Mouse (Mus musculus) G1E (cell line): ENCODE results near the gene Mcm9.

Source experiments
- CTCF ChIP-seq: IDR thresholded peaks from 2 replicates; pipeline ENCODE4 v1.5.1; 2012; ENCODE audit warnings: low read depth, low read length, inconsistent platforms, mixed read lengths
- GATA1 ChIP-seq: IDR thresholded peaks from 2 replicates; pipeline ENCODE4 v1.6.1; 2012; ENCODE audit warnings: borderline replicate concordance, low read length, inconsistent platforms, mixed read lengths
- GATA2 ChIP-seq: IDR thresholded peaks from 2 replicates; pipeline ENCODE4 v1.6.1; 2012; ENCODE audit warnings: low read depth, low read length, inconsistent platforms, borderline replicate concordance
- POLR2AphosphoS5 ChIP-seq: IDR thresholded peaks from 2 replicates; pipeline ENCODE4 v1.6.1; 2012; ENCODE audit warnings: low read depth, low read length, inconsistent platforms; ENCODE audit not compliant: insufficient replicate concordance
- TAL1 ChIP-seq: conservative IDR thresholded peaks from 2 replicates; pipeline ENCODE4 v1.6.1; 2012; ENCODE audit warnings: low read depth, low read length, inconsistent platforms, mixed read lengths

GRCm38 (mm10) chr10:53615850-53616616 lies 14.2 kb downstream of the Mcm9 start:
- TF ChIP-seq CTCF (no peak), POLR2AphosphoS5 (no peak), GATA1 (no peak), GATA2 (no peak), TAL1 (no peak)
